Mouse (Mus musculus) liver, embryonic 14 days (tissue): ENCODE data around the gene Lepr. TPM values are rescaled to one million over a fixed set of nuclear protein-coding genes. Genes with fewer than 3 reads are reported as not detected.

Experiments
- polyA plus RNA-seq: library from polyadenylated mRNA; depleted of rRNA; stranded (reverse); fragments of >200 nt; gene quantifications from 2 replicates; pipeline ENCODE4 v1.2.3, GENCODE M21; 2012; rRNA removed

The Lepr gene
- 0.37 and 0.50 TPM in 2 replicates for polyA plus RNA-seq

GRCm38 (mm10) chr4:101717367-101718121 lies at the start of gene Lepr:
Gene Lepr (plus strand): TSS chr4:101717404.

DNA sequence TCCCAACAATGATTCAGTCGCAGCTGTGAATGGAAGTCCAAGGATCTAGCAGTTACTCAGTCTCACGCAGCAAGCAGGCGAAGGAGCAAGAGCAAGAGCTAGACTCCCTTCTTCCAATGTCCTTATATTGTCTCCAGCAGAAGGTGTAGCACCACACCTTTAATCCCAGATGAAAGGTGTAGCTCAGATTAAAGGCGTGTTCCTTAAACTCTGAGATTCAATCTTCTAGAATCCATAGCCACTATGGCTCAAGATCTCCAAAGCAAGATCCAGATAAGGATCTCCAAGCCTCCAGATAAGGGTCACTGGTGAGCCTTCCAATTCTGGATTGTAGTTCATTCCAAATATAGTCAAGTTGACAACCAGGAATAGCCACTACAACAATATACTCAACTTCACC lies 126.7 kb downstream of the Lepr start, which contains the start of gene B020004J07Rik:
Gene B020004J07Rik (minus strand): TSS at position 101 of the 400 bp plus-strand sequence.

Other genes starting within 250 kb of the Lepr start
- gene Dnajc6, start 220.8 kb upstream of the Lepr start, polyA plus RNA-seq: 0.11 and 0.16 TPM in 2 replicates
- 40.5 and 45.3 TPM in 2 replicates for gene Leprot, start 69.7 kb upstream of the Lepr start, polyA plus RNA-seq
- not detected in 2 replicates for gene B020004J07Rik, start 126.6 kb downstream of the Lepr start, polyA plus RNA-seq
- not detected in 2 replicates for gene C130073F10Rik, start 176.4 kb downstream of the Lepr start, polyA plus RNA-seq
- not detected in 2 replicates for gene Gm12800, start 191.7 kb downstream of the Lepr start, polyA plus RNA-seq
- not detected in 2 replicates for gene Gm12794, start 223.0 kb downstream of the Lepr start, polyA plus RNA-seq